Mouse (Mus musculus): ENCODE measurements around the gene Gprc6a. TPM values are rescaled to one million over a fixed set of nuclear protein-coding genes. Genes with fewer than 3 reads are reported as not detected.

The Gprc6a gene
- total RNA-seq, 2 experiments from 2014 or later, result not detected

DNA sequence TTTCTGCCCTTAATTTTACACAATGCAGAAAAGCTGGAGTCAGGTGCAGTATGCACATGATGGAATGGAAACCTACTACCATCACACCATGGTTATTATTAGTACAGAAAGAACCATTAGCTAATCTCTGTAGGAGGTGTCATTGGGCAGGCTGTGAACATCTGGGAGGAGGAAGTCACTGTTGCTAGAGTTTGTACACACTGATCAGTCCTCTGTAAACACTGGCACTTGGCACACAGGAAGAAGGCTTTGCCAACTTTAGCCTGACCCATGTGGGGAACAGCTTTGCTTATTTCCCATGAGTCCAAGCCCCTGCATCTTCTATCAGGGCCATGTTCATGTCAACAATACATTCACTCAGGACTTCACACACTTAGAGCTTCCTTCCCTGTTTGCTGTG lies 46.3 kb downstream of the Gprc6a start:
- no peak for DNase-seq

DNA sequence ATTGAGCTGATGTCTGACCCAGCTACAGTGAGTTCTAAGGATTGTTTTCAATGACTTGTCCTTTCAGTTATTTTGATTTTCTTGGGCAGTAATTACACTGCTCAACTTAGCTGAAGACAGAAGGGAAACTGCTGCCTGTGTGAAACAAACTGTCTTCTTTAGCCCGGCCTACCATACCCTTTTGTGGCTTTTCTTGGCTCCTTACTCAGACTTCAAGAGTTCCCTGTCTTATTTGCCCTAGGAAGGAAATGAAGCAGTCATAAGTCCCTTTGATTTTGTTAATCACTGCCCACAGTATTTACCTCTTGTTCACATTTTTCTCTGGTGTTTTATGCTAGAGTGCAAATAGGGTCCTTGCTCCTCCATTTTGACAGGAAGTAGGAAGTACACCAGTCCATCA lies 46.9 kb downstream of the Gprc6a start:
- DNase-seq, result no peak

DNA sequence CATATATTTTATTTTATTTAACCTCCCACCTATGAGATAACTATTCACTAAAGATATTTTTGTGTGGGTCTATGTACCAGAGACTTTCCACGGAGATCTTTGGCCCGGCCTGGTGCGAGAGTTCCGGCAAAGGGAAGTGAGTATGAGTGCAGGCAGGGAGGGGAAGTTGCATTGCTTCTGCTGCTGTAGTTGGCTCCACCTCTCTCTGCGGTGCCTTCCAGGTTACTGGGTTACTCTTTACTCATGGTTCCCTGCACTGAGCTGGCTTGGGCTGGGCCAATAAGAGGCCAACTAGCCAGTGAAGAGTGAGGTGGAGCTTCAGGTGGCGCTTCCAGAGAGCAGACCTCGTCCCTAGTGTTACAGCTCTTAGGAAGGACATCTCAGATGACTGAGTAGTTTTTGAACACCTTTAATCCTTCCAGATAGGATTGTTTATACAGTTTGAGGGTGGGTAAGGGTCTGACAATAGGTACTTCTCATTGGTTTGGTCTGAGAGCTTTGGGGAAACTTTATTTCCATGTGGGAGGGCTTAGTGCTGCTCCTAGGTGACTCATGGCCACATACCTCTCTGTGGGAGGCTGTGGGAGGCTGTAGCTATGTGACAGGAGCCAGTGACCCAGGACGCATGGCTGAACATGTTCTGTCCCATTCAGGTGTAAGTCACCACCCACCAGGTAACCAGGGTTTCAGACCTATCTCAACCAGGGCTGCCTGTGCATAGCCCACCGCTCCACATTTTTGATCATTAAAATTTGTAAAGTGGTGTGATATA lies 59.9 kb downstream of the Gprc6a start:
- no peak for DNase-seq

Other genes with a start within 250 kb of the Gprc6a start
- gene Gm49339, start 150.8 kb downstream of the Gprc6a start, total RNA-seq (2021), result under 1 TPM in 1 of 2 experiments, not detected in 1; 0.77 TPM
- gene Lilr4b, start 150.8 kb downstream of the Gprc6a start, total RNA-seq (2021), result 1 to 10 TPM; 1.4 TPM
- under 1 TPM; 0.74 to 0.95 TPM for gene Lilrb4a, start 140.5 kb downstream of the Gprc6a start, total RNA-seq (2021)
- gene Fam162b, start 40.9 kb downstream of the Gprc6a start, total RNA-seq (2021), result not detected
- gene Rfx6, start 46.3 kb upstream of the Gprc6a start, total RNA-seq (2021), result not detected

Data from heart, postnatal 4 days (tissue).